Mouse (Mus musculus) MEL (cell line): ENCODE measurements around the gene Zfp865.

Source experiments
- CTCF ChIP-seq, 3 experiments: IDR thresholded peaks in 2 of 3; conservative IDR thresholded peaks in 1 of 3; 2 replicates each; pipeline ENCODE4 v1.5.1; 2011 to 2012; ENCODE audit warnings: low read length in 3 of 3, low read depth in 2 of 3, mild to moderate bottlenecking in 2 of 3, improper control_type of control experiment in 1 of 3, inconsistent platforms in 1 of 3, mixed read lengths in 1 of 3, moderate library complexity in 1 of 3; ENCODE audit not compliant: control insufficient read depth in 1 of 3, insufficient read depth in 1 of 3, poor library complexity in 1 of 3, severe bottlenecking in 1 of 3
- EP300 ChIP-seq, 2 experiments: IDR thresholded peaks; 2 replicates each; pipeline ENCODE4 v1.6.1; 2011; ENCODE audit warnings: improper control_type of control experiment in 2 of 2, low read length in 2 of 2, low read depth in 1 of 2, mild to moderate bottlenecking in 1 of 2
- GABPA ChIP-seq: IDR thresholded peaks from 2 replicates; pipeline ENCODE4 v1.6.1; 2012; ENCODE audit warnings: low read depth, mild to moderate bottlenecking, inconsistent platforms, low read length, improper control_type of control experiment, moderate library complexity
- GATA1 ChIP-seq: IDR thresholded peaks from 2 replicates; pipeline ENCODE4 v1.6.1; 2011; ENCODE audit warnings: low read depth, low read length, improper control_type of control experiment
- HCFC1 ChIP-seq: IDR thresholded peaks from 2 replicates; pipeline ENCODE4 v1.6.1; 2012; ENCODE audit warnings: low read depth, mild to moderate bottlenecking, inconsistent platforms, low read length, improper control_type of control experiment, moderate library complexity
- MEF2A ChIP-seq: IDR thresholded peaks from 2 replicates; pipeline ENCODE4 v1.6.1; 2014; ENCODE audit warnings: low read depth, mild to moderate bottlenecking, inconsistent platforms, low read length, improper control_type of control experiment; ENCODE audit not compliant: poor library complexity, insufficient replicate concordance, severe bottlenecking; ENCODE audit errors: extremely low read depth
- NELFE ChIP-seq: IDR thresholded peaks from 2 replicates; pipeline ENCODE4 v1.6.1; 2011; ENCODE audit warnings: low read depth, low read length, improper control_type of control experiment
- POLR2A ChIP-seq, 2 experiments: IDR thresholded peaks; 2 replicates each; pipeline ENCODE4 v1.6.1; 2011 to 2012; ENCODE audit warnings: low read length in 2 of 2, mild to moderate bottlenecking in 2 of 2, control low read depth in 1 of 2, improper control_type of control experiment in 1 of 2, low read depth in 1 of 2, moderate library complexity in 1 of 2; ENCODE audit not compliant: control insufficient read depth in 1 of 2, insufficient read depth in 1 of 2, poor library complexity in 1 of 2
- POLR2AphosphoS2 ChIP-seq: IDR thresholded peaks from 2 replicates; pipeline ENCODE4 v1.6.1; 2011; ENCODE audit warnings: low read length, improper control_type of control experiment
- USF1 ChIP-seq: IDR thresholded peaks from 2 replicates; pipeline ENCODE4 v1.6.1; 2014; ENCODE audit warnings: low read depth, mild to moderate bottlenecking, inconsistent platforms, low read length, improper control_type of control experiment, moderate library complexity
- ZMIZ1 ChIP-seq: IDR thresholded peaks from 2 replicates; pipeline ENCODE4 v1.6.1; 2012; ENCODE audit warnings: low read depth, mild to moderate bottlenecking, inconsistent platforms, low read length, improper control_type of control experiment, moderate library complexity

DNA sequence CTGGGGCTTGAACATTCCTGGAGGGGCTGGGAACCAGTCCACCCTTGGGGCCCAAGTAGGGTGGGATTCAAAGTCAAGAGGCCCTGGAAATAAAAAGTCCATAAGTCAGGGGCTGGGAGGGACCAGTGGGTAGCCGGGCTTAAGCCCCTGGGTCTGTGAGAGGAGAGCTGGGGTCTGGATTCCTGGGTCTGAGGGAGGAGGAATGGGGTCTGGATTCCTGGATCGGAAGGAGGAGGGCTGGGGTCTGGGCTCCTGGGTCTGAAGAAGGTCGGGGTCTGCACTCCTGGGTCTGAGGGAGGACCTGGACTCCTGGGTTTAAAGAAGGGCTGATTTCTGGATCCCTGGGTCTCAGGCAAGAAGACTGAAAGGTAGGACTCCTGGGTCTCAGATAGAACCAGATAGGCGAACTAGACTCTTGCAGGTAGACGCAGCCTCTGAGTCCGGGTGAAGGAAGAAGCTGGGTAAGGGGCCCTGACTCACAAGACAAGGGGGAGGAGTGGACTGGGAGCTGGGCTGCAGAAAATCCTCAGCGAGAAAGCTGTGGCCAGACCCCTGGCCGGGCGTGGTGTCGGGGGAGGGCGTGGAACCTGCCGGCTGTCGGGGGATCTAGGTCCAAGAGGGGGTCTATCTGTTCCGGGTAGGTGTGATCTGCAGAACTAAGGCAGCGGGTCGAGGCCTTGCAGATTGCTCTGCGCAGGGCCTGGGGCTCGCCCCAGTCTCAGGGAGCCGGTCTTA is 24.7 kb upstream of the Zfp865 start:
- TF ChIP-seq GABPA (no peak), MEF2A (no peak), ZMIZ1 (no peak), EP300 (IDR thresholded peaks at IDR 0.05; ENCODE audit: low read depth in 1 of 2, low read length in 2 of 2) (no peak), USF1 (no peak), POLR2A (IDR thresholded peaks at IDR 0.05; ENCODE audit: control insufficient read depth in 1 of 2, insufficient read depth in 1 of 2, low read depth in 1 of 2, low read length in 2 of 2, poor library complexity in 1 of 2) (no peak), GATA1 (no peak), NELFE (no peak), HCFC1 (no peak), POLR2AphosphoS2 (no peak), CTCF (IDR thresholded peaks at IDR 0.05 in 2 of 3, conservative IDR thresholded peaks at IDR 0.05 in 1 of 3; ENCODE audit: control insufficient read depth in 1 of 3, insufficient read depth in 1 of 3, low read depth in 2 of 3, low read length in 3 of 3, poor library complexity in 1 of 3, severe bottlenecking in 1 of 3) (no peak)
